Mouse (Mus musculus): ENCODE measurements around the gene Gpc6.

DNA sequence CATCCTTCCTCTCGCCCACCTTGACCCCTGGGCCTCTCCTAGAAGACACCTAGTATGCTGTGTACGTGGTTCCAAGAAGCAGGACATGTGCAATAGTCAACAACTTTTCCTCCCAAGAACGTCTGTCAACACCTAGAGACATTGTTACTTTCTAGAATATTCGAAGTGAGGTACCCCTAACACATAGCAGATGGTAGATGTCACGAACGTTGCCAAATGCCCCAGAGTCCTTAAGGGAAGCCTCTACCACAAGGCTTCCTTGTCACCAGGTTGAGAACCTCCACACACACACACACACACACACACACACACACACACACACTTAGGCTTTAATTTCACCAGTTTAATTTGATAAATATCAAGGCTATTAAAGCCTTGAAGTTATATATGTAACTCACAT lies 600.0 kb downstream of the Gpc6 start:
- TF ChIP-seq ZKSCAN1 (IDR thresholded peaks at IDR 0.05; ENCODE audit: borderline replicate concordance, low read depth, low read length) (no peak), CTCF (conservative IDR thresholded peaks at IDR 0.05 in 1 of 2, IDR thresholded peaks at IDR 0.05 in 1 of 2; ENCODE audit: low read depth in 2 of 2, low read length in 2 of 2) (no peak)

Measured in CH12.LX (cell line).